In the genomic region with DNA sequence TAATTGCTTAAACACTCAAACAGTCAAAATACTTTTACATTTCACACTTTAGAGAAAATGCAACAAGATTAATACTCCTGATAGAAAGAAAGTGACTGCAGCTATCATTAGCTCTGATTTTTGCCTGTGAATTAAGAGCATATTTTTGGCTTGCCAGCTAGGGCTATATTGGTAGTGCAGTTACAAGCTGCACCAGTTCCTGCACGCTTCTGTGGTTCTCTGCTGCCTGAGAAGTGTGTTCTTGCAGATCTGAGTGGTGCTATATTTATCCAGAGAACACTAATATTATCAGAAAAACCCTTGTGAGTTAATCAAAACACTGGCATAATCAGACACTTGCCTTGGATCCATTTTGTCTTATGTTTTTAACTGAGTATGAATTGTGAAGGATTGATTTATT, we compare ENCODE assay signal across 31 mouse cellular contexts. TPM values are rescaled to one million over a fixed set of nuclear protein-coding genes. Genes with fewer than 3 reads are reported as not detected.
DNase-seq lines count a peak whose midpoint lies in the region; ATAC-seq lines count a peak whose summit lies in the region.
"Had no signal": no experiment of that assay in that cellular context is flagged by ENCODE, and none has a peak within 500 bp of the region (broad histone marks: within the 10 kb centered on the region; RNA-seq: fewer than 3 reads in every experiment).

No protein-coding gene starts in this region.

- no peaks in the 10 kb centered on the region for H3K27me3 ChIP-seq in heart, embryonic 11.5 days (ENCODE audit: control insufficient read depth, insufficient read depth, low read length)
- no peaks in the 10 kb centered on the region for H3K27me3 ChIP-seq in heart, embryonic 10.5 days (ENCODE audit: insufficient read depth, poor library complexity, severe bottlenecking)
- no peaks in the 10 kb centered on the region for H3K27me3 ChIP-seq in heart, embryonic 16.5 days (ENCODE audit: control insufficient read depth, insufficient read depth, low read length)
- H3K27me3 ChIP-seq: CH12.LX; embryonic facial prominence, embryonic 13.5 days; forebrain, embryonic 12.5 days; forebrain, embryonic 15.5 days; hindbrain, embryonic 13.5 days; intestine, embryonic 15.5 days; Patski had no signal

- no peak overlapping the region for H3K4me3 ChIP-seq in heart, embryonic 11.5 days (ENCODE audit: low read depth, low read length)
- no peak overlapping the region for H3K4me3 ChIP-seq in heart, embryonic 10.5 days
- no peak overlapping the region for H3K4me3 ChIP-seq in heart, embryonic 16.5 days (ENCODE audit: low read length)
- H3K4me3 ChIP-seq: embryonic facial prominence, embryonic 10.5 days; embryonic facial prominence, embryonic 13.5 days; erythroblast, embryonic 14.5 days; forebrain, embryonic 12.5 days; forebrain, embryonic 15.5 days; hindbrain, embryonic 10.5 days; hindbrain, embryonic 13.5 days; intestine, embryonic 15.5 days had no signal

- intact Hi-C loops in heart, postnatal 36 days (cut with DNase I): no loop called here

- peak; percentile 76 for DNase-seq in heart, adult 11 months
- peak; percentile 1 for DNase-seq in heart, embryonic 10.5 days (ENCODE audit: low spot score)
- no peak for DNase-seq in heart, postnatal 36 days
- peak; percentile 66 for DNase-seq in A20 (ENCODE audit: low read depth, low spot score)
- DNase-seq in layer of hippocampus, adult 8-10 months (ENCODE audit: low spot score in 2 of 2): no peak
- DNase-seq in thymus, adult 18-20 months: no peak
- DNase-seq: adrenal gland, postnatal 10 days; adrenal gland, postnatal 36 days; B cell, adult 2 months; cerebellum, adult 11 months; cerebellum, adult 2 months; cerebellum, postnatal 10 days; cerebellum, postnatal 36 days; embryo, embryonic 11 days; gastrocnemius, postnatal 25 days; kidney, adult 11 months; kidney, adult 8-10 months had no signal

- H3K36me3 ChIP-seq in heart, embryonic 11.5 days (ENCODE audit: control insufficient read depth, insufficient read depth, low read length): no peaks in the 10 kb centered on the region
- H3K36me3 ChIP-seq in heart, embryonic 10.5 days: peaks cover 14% of the 10 kb centered on the region
- peaks cover 12% of the 10 kb centered on the region for H3K36me3 ChIP-seq in heart, embryonic 16.5 days (ENCODE audit: control insufficient read depth, insufficient read depth)

- no peaks in the 10 kb centered on the region for H3K9me3 ChIP-seq in heart, embryonic 11.5 days (replicated peaks; ENCODE audit: control insufficient read depth, low read length)
- no peaks in the 10 kb centered on the region for H3K9me3 ChIP-seq in heart, embryonic 10.5 days
- H3K9me3 ChIP-seq in heart, embryonic 16.5 days (replicated peaks; ENCODE audit: control insufficient read depth, low read length): no peaks in the 10 kb centered on the region
- H3K9me3 ChIP-seq: embryonic facial prominence, embryonic 10.5 days; embryonic facial prominence, embryonic 13.5 days; forebrain, embryonic 12.5 days; forebrain, embryonic 15.5 days; G1E; hindbrain, embryonic 10.5 days; hindbrain, embryonic 13.5 days; intestine, embryonic 15.5 days had no signal

- no peak overlapping the region for H3K9ac ChIP-seq in heart, embryonic 11.5 days (ENCODE audit: low read depth, low read length)
- H3K9ac ChIP-seq in heart, embryonic 16.5 days (ENCODE audit: low read length): no peak overlapping the region
- H3K9ac ChIP-seq: embryonic facial prominence, embryonic 13.5 days; forebrain, embryonic 12.5 days; forebrain, embryonic 15.5 days; hindbrain, embryonic 13.5 days; intestine, embryonic 15.5 days had no signal

- WGBS in heart, embryonic 11.5 days (ENCODE audit: insufficient replicate concordance): 46% methylated on average over 1 of the region's 1 CpGs
- 56% methylated on average over 1 of the region's 1 CpGs for WGBS in heart, embryonic 10.5 days
- 32% methylated on average over 1 of the region's 1 CpGs for WGBS in heart, embryonic 16.5 days

- no peak for ATAC-seq in heart, embryonic 11.5 days (replicated peaks; ENCODE audit: insufficient number of reproducible peaks, low FRiP score, low TSS enrichment)
- peak; percentile 83 for ATAC-seq in heart, embryonic 16.5 days (replicated peaks; ENCODE audit: extremely low read depth, insufficient read depth, low FRiP score)
- ATAC-seq: forebrain, embryonic 15.5 days; hindbrain, embryonic 16.5 days; intestine, embryonic 15.5 days; Patski had no signal

- H3K4me2 ChIP-seq in heart, embryonic 11.5 days: no peak overlapping the region
- no peak overlapping the region for H3K4me2 ChIP-seq in heart, embryonic 16.5 days (ENCODE audit: low read depth, low read length)
- H3K4me2 ChIP-seq: embryonic facial prominence, embryonic 13.5 days; forebrain, embryonic 12.5 days; forebrain, embryonic 15.5 days; hindbrain, embryonic 13.5 days; intestine, embryonic 15.5 days had no signal

- no peak overlapping the region for H3K27ac ChIP-seq in heart, embryonic 11.5 days (ENCODE audit: low read depth, low read length)
- H3K27ac ChIP-seq in heart, embryonic 10.5 days: peak overlapping the region; percentile 30; the same call in 1 of the 2 replicates
- peak overlapping the region; percentile 61 for H3K27ac ChIP-seq in heart, embryonic 16.5 days (ENCODE audit: low read length)
- H3K27ac ChIP-seq: embryonic facial prominence, embryonic 10.5 days; embryonic facial prominence, embryonic 13.5 days; forebrain, embryonic 12.5 days; forebrain, embryonic 15.5 days; hindbrain, embryonic 10.5 days; hindbrain, embryonic 13.5 days; intestine, embryonic 15.5 days had no signal

- H3K4me1 ChIP-seq in heart, embryonic 11.5 days (ENCODE audit: control insufficient read depth, insufficient read depth, low read length): no peaks in the 10 kb centered on the region
- peaks cover 14% of the 10 kb centered on the region; the same call in 1 of the 2 replicates for H3K4me1 ChIP-seq in heart, embryonic 10.5 days
- peaks cover 8% of the 10 kb centered on the region for H3K4me1 ChIP-seq in heart, embryonic 16.5 days (ENCODE audit: control insufficient read depth, insufficient read depth, low read length)
- H3K4me1 ChIP-seq: embryonic facial prominence, embryonic 10.5 days; embryonic facial prominence, embryonic 13.5 days; forebrain, embryonic 12.5 days; forebrain, embryonic 15.5 days; hindbrain, embryonic 10.5 days; hindbrain, embryonic 13.5 days; intestine, embryonic 15.5 days had no signal

RNA-seq across cellular contexts. Expression of gene Vps45, which starts 15.2 kb away (rescaled TPM):
- 20.4 and 23.9 TPM in 2 replicates for polyA plus RNA-seq in heart, embryonic 11.5 days (2014; fragmentation: Nextera tagmentation; extraction: Ambion mirVana)
- 26.1 and 30.6 TPM in 2 replicates for polyA plus RNA-seq in heart, embryonic 10.5 days (2016; fragmentation: Nextera tagmentation; extraction: Ambion mirVana)
- 10 to 100 TPM; 22.3 to 26.0 TPM for total RNA-seq in heart, postnatal 36 days (2021)
- polyA plus RNA-seq in heart, embryonic 16.5 days (2015; fragmentation: Nextera tagmentation; extraction: Ambion mirVana): 34.6 and 39.4 TPM in 2 replicates
- total RNA-seq in layer of hippocampus, adult 8-10 months (2022): 10 to 100 TPM; 42.9 to 55.4 (median 51.6) TPM

RNA-seq across cellular contexts. Expression of gene Plekho1, which starts 47.3 kb away (rescaled TPM):
- polyA plus RNA-seq in heart, embryonic 11.5 days (2014; fragmentation: Nextera tagmentation; extraction: Ambion mirVana): 69.5 and 82.2 TPM in 2 replicates
- polyA plus RNA-seq in heart, embryonic 10.5 days (2016; fragmentation: Nextera tagmentation; extraction: Ambion mirVana): 75.1 and 88.2 TPM in 2 replicates
- total RNA-seq in heart, postnatal 36 days (2021): 10 to 100 TPM; 73.4 to 81.1 TPM
- 63.3 and 67.1 TPM in 2 replicates for polyA plus RNA-seq in heart, embryonic 16.5 days (2015; fragmentation: Nextera tagmentation; extraction: Ambion mirVana)
- total RNA-seq in layer of hippocampus, adult 8-10 months (2022): 10 to 100 TPM; 42.0 to 70.1 (median 52.4) TPM

Comparison
In these comparisons a context has a peak if more than half of its experiments do, and no peak if none do; other contexts are left out.
1. DNase-seq: peak in heart, adult 11 months (single experiment), heart, embryonic 10.5 days (single experiment) and A20 (single experiment); none in heart, postnatal 36 days (0 of 2), layer of hippocampus, adult 8-10 months (0 of 2) and thymus, adult 18-20 months (0 of 2).